Mouse (Mus musculus): ENCODE measurements around the gene Ccrl2.

DNA sequence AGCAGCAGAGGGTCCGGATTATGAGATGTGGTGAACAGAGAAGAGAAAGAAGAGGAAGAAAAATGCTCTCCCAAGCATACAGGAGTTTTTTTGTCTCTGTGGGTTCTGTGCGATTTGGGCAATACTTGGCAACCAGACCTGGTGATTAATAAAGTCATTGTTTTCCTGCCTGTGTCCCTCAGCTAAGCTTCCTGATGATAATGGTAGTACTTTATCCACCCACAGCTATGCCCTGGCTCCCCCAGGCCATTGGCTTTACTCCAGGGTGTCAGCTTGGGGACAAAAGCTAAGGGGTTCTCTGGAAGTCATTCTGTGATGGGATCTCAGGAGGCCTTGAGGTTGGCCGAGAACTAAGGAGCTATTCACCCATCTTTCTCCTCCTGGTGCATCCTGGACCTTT lies 45.3 kb downstream of the Ccrl2 start:
- TF ChIP-seq POLR2A (IDR thresholded peaks at IDR 0.05; ENCODE audit: extremely low read depth, insufficient read depth, low read length), result no peak
- no peak for TF ChIP-seq CTCF (IDR thresholded peaks at IDR 0.05; ENCODE audit: low read depth, low read length)
